Mouse (Mus musculus) gastrocnemius, postnatal 36 days (tissue): ENCODE measurements around the gene Uap1. TPM values are rescaled to one million over a fixed set of nuclear protein-coding genes. Genes with fewer than 3 reads are reported as not detected.

ENCODE experiments used
- DNase-seq, 2 experiments: peaks; one replicate each; pipeline ENCODE4 v3.0.0; 2022
- intact Hi-C: fragments of 180-260 bp; cut with DNase I; formaldehyde crosslinking; loops from one replicate; pipeline ENCODE4 v1.15.1; 2025
- long read RNA-seq, 2 experiments: library from polyadenylated mRNA; stranded (forward); transcript quantifications; one replicate each; pipeline ENCODE4 v2.0.0; 2021
- total RNA-seq, 2 experiments: library from RNA; stranded (reverse); gene quantifications; 2 replicates each; pipeline ENCODE4 v1.2.3; 2021

Uap1 gene
- 10 to 100 TPM; 44.6 to 52.2 TPM for total RNA-seq
- long read RNA-seq, experiment 1, transcript Uap1-201 (11 exons, 2,283 nt): minor isoform, 10 of 59 reads
- long read RNA-seq, experiment 1, transcript Uap1-203 (11 exons, 2,287 nt): major isoform, 37 of 59 reads
- long read RNA-seq, experiment 1, partial matches to known transcripts: 1 of 59 reads
- long read RNA-seq, experiment 1, other reads (novel, unspliced or antisense): 8 of 59 reads
- long read RNA-seq, experiment 2, transcript Uap1-201 (11 exons, 2,283 nt): minor isoform, 12 of 77 reads
- long read RNA-seq, experiment 2, transcript Uap1-203 (11 exons, 2,287 nt): major isoform, 51 of 77 reads
- long read RNA-seq, experiment 2, partial matches to known transcripts: 3 of 77 reads
- long read RNA-seq, experiment 2, other reads (novel, unspliced or antisense): 9 of 77 reads

GRCm38 (mm10) chr1:170174814-170175332 lies at the start of gene Uap1:
Gene Uap1, minus strand, starts transcription at chr1:170174957.
- intact Hi-C loops: no loop called here

GRCm38 (mm10) chr1:170223276-170223675 lies 48.5 kb upstream of the Uap1 start:
- intact Hi-C loops: no loop called here
- DNase-seq: no peak

More at GRCm38 (mm10) chr1:170174814-170175332, at the start of gene Uap1:
- peak; percentile 96 to 98 for DNase-seq

DNA sequence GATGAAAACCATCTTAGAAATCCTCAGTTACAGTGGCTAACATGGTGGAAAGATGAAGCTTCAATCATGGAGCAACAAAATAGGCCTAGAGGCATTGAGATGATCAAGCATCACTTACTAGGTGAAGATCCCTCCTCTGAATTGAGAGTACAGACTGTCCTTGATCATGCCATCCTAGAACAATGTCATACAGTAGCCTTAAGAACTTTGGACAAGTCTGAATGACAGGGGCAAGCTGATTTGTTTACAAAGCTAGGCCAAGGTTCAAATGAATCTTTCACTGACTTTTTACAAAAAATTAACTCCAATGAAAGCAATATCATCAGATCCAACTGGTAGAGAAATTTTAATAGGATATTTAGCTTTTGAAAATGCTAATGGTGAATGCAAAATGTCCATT lies 45.6 kb upstream of the Uap1 start:
- no peak for DNase-seq
- intact Hi-C loops: no loop called here

DNA sequence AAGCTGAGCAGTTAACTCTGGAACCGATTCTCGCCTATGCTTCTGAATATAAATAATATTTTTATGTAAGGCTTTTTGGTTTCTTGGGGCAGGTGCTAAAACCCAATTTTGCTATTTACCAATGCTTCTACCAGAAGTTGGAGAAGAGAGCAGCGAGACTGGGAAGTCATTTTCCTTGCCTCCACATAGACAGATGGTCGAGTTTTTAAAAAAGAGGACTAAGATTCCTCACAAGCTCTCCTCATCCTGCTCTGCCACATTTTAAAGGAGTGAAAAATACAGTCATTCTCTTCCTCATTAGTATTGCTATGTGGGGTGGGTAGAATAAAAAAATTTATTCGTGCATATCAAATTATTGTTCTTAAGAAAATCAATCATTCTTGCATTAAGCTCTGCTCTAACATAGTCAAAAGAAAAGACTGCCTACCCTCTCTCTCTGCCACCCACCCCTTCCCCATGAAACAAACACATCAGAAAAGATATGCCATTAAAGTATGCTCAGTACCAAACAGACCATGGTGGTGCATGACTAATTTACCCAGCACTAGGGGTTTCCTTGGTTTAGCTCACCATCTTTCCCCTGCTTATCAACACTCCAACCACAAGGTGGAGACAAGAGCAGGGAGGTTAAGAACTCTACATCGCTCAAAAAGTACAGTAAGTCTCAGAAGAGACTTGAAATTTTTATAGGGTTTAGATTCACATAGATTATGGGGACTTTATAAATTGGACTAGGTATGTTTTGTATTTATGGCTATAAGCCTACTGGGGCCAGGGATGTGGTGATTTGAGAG lies 43.5 kb upstream of the Uap1 start:
- intact Hi-C loops: loop anchor here (5.0 kb wide), 1 partner anchor 394 kb away; no protein-coding TSS in a partner anchor

GRCm38 (mm10) chr1:170215590-170215989 lies 40.8 kb upstream of the Uap1 start:
- intact Hi-C loops: loop anchor here (5.0 kb wide), 1 partner anchor 397 kb away; no protein-coding TSS in a partner anchor
- no peak for DNase-seq

More for the DNA sequence above, 43.5 kb upstream of the Uap1 start:
- DNase-seq: no peak

DNA sequence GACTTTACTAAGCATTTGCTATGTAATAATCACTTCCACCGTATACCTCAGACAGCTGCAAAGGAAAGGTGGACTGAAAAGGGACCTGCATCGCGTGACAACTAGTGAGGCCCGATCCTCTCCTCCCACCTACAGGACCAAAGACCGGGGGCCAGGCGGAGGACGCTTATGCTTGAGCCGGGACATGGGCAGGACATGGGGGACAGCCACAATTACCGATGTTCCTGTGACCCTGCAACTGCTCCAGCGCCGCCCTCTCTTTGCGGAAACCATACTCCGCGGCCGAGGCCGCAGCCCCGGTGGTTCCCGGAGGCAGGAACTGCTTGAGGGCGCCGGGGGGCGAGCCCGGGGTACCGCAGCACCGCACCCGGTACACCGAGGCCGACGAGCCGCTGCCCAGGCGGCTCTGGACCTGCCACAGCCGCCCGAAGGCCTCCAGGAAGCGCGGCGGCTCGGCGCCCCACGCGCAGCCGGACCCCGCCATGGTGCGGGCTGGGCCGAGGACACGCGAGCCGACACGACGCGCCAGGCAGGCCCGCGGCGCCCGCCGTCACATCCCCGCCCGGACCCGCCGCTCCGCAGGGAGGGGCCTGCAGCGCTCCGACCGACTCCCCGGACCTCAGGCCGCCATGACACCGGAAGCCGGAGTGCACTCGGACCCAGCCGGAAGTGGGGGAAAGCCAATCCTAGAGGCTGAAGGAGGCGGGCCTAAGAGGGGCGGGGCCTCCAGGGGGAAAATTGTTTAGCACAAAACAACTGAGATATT lies 40.2 kb upstream of the Uap1 start, which contains the start of gene Uhmk1:
Uhmk1 (minus strand) TSS at position 641 of the 766 bp plus-strand sequence.
- intact Hi-C loops: loop anchor here (5.0 kb wide), 1 partner anchor 397 kb away; no protein-coding TSS in a partner anchor
- peak; percentile 77 to 86 for DNase-seq

GRCm38 (mm10) chr1:170214383-170214756 lies 39.6 kb upstream of the Uap1 start:
- no peak for DNase-seq
- intact Hi-C loops: no loop called here

DNA sequence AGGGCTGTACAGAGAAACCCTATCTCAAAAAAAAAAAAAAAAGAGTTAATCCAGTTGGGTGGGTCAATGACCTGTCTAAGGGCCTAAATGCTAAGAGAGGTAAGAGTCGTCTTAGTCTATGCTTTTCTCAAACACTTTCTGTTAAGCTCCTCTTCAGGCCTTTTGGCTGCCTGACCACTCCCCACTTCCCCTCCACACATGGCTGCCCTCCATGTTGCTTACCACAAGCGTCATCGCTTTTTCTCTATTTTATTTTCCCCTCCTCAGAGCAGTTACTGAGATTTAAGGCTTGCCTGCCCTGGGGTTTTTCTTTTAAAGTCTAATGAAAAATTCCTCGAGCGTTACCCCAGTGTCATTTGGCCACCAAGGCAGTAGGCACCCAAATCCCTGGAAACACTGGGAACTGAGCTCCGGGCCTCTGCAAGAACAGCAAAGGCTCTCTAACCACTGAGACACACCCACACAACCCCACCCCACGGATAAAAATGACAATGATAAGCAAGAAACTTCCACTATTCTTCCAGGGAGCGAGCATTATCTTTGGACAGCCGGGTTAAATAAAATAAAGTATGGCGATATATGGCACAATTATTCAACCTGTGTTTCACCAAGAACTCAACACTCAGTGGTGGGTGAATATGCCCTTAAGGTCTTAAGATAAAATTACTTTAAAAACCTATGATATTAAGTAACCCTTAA lies 38.6 kb upstream of the Uap1 start:
- intact Hi-C loops: no loop called here
- no peak for DNase-seq

GRCm38 (mm10) chr1:170206395-170206794 lies 31.6 kb upstream of the Uap1 start:
- intact Hi-C loops: no loop called here
- no peak for DNase-seq

- intact Hi-C loops: no loop called here
- DNase-seq: no peak
Measured at GRCm38 (mm10) chr1:170200379-170200778, 25.6 kb upstream of the Uap1 start.

GRCm38 (mm10) chr1:170196211-170196610 lies 21.5 kb upstream of the Uap1 start:
- intact Hi-C loops: loop anchor here (10.0 kb wide), 1 partner anchor 959 kb away; the partner anchor contains the start of genes Mpz and Sdhc
- DNase-seq: no peak

DNA sequence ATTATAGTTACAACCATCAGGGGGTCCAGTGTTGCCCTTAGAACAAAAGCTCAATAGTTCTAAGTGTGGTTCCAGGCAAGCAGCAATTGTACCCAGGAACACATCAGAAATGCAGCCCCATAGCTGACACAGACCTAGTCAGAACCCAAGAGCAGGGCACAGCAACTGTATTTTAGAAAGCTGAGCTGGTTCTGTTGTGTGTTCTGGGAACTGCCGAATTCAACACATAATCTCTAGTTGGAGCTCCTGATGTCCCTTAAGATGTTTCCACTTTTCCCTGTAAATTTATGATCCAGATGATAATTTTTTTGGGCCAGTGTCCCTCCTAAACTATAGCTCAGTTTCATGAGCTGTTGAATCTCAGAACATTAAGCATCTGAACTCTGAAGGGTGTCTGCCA lies 17.2 kb upstream of the Uap1 start:
- DNase-seq: no peak
- intact Hi-C loops: loop anchor here (10.0 kb wide), 1 partner anchor 963 kb away; the partner anchor contains the start of genes Mpz and Sdhc

DNA sequence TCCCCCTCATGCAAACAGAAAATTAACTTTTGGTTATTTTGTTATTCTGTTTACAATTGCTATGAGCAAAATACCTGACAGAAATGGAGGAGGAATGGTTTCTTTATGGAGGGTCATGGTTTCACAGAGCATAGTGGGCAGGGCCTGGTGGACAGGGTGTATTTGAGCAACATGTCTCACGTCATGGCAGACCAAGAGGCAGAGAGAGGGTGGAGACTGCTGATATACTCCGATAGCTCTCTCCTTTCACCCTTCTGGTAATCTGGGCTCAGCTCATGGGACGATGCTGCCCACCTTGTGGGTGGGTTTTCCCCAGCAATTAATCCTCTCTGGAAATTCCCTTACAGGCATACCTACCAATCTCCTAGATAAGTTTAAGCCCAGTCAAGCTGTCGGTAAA lies 15.5 kb upstream of the Uap1 start:
- intact Hi-C loops: loop anchor here (10.0 kb wide), 1 partner anchor 965 kb away; the partner anchor contains the start of genes Mpz and Sdhc
- no peak for DNase-seq

DNA sequence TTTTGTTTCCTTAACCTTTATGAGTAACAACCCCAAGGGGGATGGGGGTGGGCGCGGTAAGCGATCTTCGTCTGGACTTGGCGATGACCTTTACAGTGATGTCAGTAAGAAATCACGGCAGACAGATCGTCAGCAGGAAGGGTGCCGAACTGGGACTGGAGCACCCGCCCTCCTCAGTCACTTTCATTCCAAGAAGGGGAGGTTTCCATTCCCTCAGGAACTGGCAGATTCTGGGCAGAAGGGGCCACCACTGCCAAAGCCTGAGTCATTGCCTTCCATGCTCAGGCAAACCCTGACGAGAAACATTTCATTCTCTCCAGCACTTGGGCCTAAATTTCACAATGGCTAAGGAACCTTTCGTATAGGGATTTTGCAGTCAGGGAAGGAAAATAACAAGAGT lies 13.8 kb upstream of the Uap1 start:
- intact Hi-C loops: no loop called here
- DNase-seq: peak; percentile 70 to 72

- DNase-seq: no peak
- intact Hi-C loops: no loop called here
Measured at GRCm38 (mm10) chr1:170186531-170186930, 11.8 kb upstream of the Uap1 start.

GRCm38 (mm10) chr1:170185137-170185536 lies 10.4 kb upstream of the Uap1 start:
- no peak for DNase-seq
- intact Hi-C loops: no loop called here

- DNase-seq: peak in 1 of 2 experiments; percentile 62
- intact Hi-C loops: no loop called here
Measured at GRCm38 (mm10) chr1:170182706-170183105, 7.9 kb upstream of the Uap1 start.

DNA sequence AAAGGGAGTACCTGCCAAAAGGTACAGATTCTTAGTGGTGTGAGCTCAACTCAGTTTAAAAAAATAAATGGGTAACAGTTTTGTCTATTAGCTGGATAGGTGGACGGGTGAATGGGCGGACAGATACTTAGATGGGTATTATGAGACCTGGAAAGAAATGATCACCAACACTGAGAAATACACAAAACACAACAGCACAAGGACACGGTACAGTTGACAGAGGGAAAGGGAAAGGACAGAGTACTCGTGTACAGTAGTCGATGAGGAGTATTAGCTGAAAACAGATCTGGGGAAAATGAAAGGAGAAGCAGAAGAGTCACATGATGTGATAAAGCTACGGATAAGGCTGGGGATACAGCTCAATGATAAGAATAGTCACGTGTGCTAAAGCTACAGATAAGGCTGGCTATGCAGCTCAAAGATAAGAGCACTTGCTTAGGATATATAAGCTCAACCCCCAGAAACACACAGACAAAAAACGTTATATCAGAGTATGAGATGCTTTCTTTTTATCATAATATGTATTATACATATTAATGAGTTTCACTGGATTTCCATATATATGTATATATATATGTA lies 2.0 kb upstream of the Uap1 start:
- DNase-seq: no peak
- intact Hi-C loops: no loop called here

- no peak for DNase-seq
- intact Hi-C loops: no loop called here
Measured at GRCm38 (mm10) chr1:170175848-170176247, 1.1 kb upstream of the Uap1 start.
